Mouse (Mus musculus) gonadal fat pad, adult 2 months (tissue): ENCODE measurements around the gene Eps8. TPM values are rescaled to one million over a fixed set of nuclear protein-coding genes. Genes with fewer than 3 reads are reported as not detected.
"Not testable (repeated sequence)": the region's sequence is repeated elsewhere in the genome, so short reads cannot be mapped to it uniquely, and the experiment has no call there.

Experiments used
- DNase-seq: peaks from one replicate; pipeline ENCODE4 v3.0.0-alpha.2; 2012; ENCODE audit warnings: low read depth
- polyA plus RNA-seq: library from polyadenylated mRNA; depleted of rRNA; stranded (reverse); fragments of >200 nt; gene quantifications from 2 replicates; pipeline ENCODE4 v1.2.3, GENCODE M21; 2012

The Eps8 gene
- polyA plus RNA-seq, 1 experiment: 13.8 TPM

- DNase-seq: no peak
Observed at GRCm38 (mm10) chr6:137482891-137483290, 171.8 kb downstream of the Eps8 start.

GRCm38 (mm10) chr6:137475695-137476094 is 179.0 kb downstream of the Eps8 start:
- DNase-seq: not testable (repeated sequence)

- DNase-seq: no peak
Observed at GRCm38 (mm10) chr6:137473433-137473832, 181.2 kb downstream of the Eps8 start.

GRCm38 (mm10) chr6:137472129-137472528 is 182.5 kb downstream of the Eps8 start:
- DNase-seq: no peak

- peak; percentile 70 for DNase-seq
Observed at GRCm38 (mm10) chr6:137470901-137471598, 183.6 kb downstream of the Eps8 start.

- DNase-seq: no peak
Observed at GRCm38 (mm10) chr6:137469541-137469940, 185.1 kb downstream of the Eps8 start.

GRCm38 (mm10) chr6:137467696-137468095 is 187.0 kb downstream of the Eps8 start:
- DNase-seq: no peak

GRCm38 (mm10) chr6:137466256-137466655 is 188.4 kb downstream of the Eps8 start:
- DNase-seq: no peak

- DNase-seq: no peak
Observed at GRCm38 (mm10) chr6:137465253-137465652, 189.4 kb downstream of the Eps8 start.

- no peak for DNase-seq
Observed at GRCm38 (mm10) chr6:137463771-137464170, 190.9 kb downstream of the Eps8 start.

- no peak for DNase-seq
Observed at GRCm38 (mm10) chr6:137458136-137458535, 196.5 kb downstream of the Eps8 start.

GRCm38 (mm10) chr6:137457210-137457609 is 197.5 kb downstream of the Eps8 start:
- no peak for DNase-seq

- DNase-seq: no peak
Observed at GRCm38 (mm10) chr6:137456064-137456463, 198.6 kb downstream of the Eps8 start.

- DNase-seq: no peak
Observed at GRCm38 (mm10) chr6:137455537-137456041, 199.1 kb downstream of the Eps8 start.

GRCm38 (mm10) chr6:137446116-137446515 is 208.6 kb downstream of the Eps8 start:
- DNase-seq: not testable (repeated sequence)

- DNase-seq: no peak
Observed at GRCm38 (mm10) chr6:137443089-137443488, 211.6 kb downstream of the Eps8 start.

GRCm38 (mm10) chr6:137440559-137441486 is 213.9 kb downstream of the Eps8 start:
- no peak for DNase-seq

GRCm38 (mm10) chr6:137437902-137438580 is 216.6 kb downstream of the Eps8 start:
- no peak for DNase-seq

- no peak for DNase-seq
Observed at GRCm38 (mm10) chr6:137437486-137437885, 217.2 kb downstream of the Eps8 start.

GRCm38 (mm10) chr6:137433521-137434137 is 221.0 kb downstream of the Eps8 start:
- DNase-seq: no peak
